Mouse (Mus musculus): Measurements from ENCODE around the gene A1cf. TPM values are rescaled to one million over a fixed set of nuclear protein-coding genes. Genes with fewer than 3 reads are reported as not detected.

Gene A1cf
- 0.05 and 0.58 TPM in 2 replicates for polyA plus RNA-seq (2016; fragmentation: Nextera tagmentation; extraction: Ambion mirVana)

- Histone ChIP-seq H3K9ac (no peak within 1 kb of the TSS), H3K36me3 (no peaks in the 10 kb centered on the region), H3K27ac (ENCODE audit: poor library complexity, severe bottlenecking) (no peak within 1 kb of the TSS), H3K4me1 (replicated peaks) (no peaks in the 10 kb centered on the region), H3K9me3 (replicated peaks) (no peaks in the 10 kb centered on the region), H3K4me3 (no peak within 1 kb of the TSS), H3K4me2 (no peak within 1 kb of the TSS), H3K27me3 (replicated peaks) (no peaks in the 10 kb centered on the region)
- no peak for ATAC-seq (ENCODE audit: insufficient number of reproducible peaks, low FRiP score)
- WGBS = 82% methylated on average over 7 of the region's 7 CpGs
Measured at GRCm38 (mm10) chr19:31868521-31868920, at the start of gene A1cf. Gene A1cf (plus strand): TSS chr19:31868764.

- H3K9ac ChIP-seq = no peak overlapping the region
- H3K4me2 ChIP-seq = no peak overlapping the region
- H3K27me3 ChIP-seq (replicated peaks) = no peaks in the 10 kb centered on the region
- H3K4me1 ChIP-seq (replicated peaks) = no peaks in the 10 kb centered on the region
- WGBS = 84% methylated on average over 5 of the region's 5 CpGs
- H3K9me3 ChIP-seq (replicated peaks) = no peaks in the 10 kb centered on the region
- H3K4me3 ChIP-seq = no peak overlapping the region
- ATAC-seq (ENCODE audit: insufficient number of reproducible peaks, low FRiP score) = no peak
- no peak overlapping the region for H3K27ac ChIP-seq (ENCODE audit: poor library complexity, severe bottlenecking)
- no peaks in the 10 kb centered on the region for H3K36me3 ChIP-seq
Measured at GRCm38 (mm10) chr19:31834250-31834649, 34.3 kb upstream of the A1cf start.

GRCm38 (mm10) chr19:31861909-31862308 is 6.7 kb upstream of the A1cf start:
- 57% methylated on average over 3 of the region's 3 CpGs for WGBS
- H3K27me3 ChIP-seq (replicated peaks) = no peaks in the 10 kb centered on the region
- ATAC-seq (ENCODE audit: insufficient number of reproducible peaks, low FRiP score) = no peak
- H3K9ac ChIP-seq = no peak overlapping the region
- H3K9me3 ChIP-seq (replicated peaks) = no peaks in the 10 kb centered on the region
- no peaks in the 10 kb centered on the region for H3K4me1 ChIP-seq (replicated peaks)
- no peak overlapping the region for H3K27ac ChIP-seq (ENCODE audit: poor library complexity, severe bottlenecking)
- no peaks in the 10 kb centered on the region for H3K36me3 ChIP-seq
- no peak overlapping the region for H3K4me2 ChIP-seq
- H3K4me3 ChIP-seq = no peak overlapping the region

- Histone ChIP-seq H3K4me2 (no peak overlapping the region), H3K27me3 (replicated peaks) (no peaks in the 10 kb centered on the region), H3K4me3 (no peak overlapping the region), H3K27ac (ENCODE audit: poor library complexity, severe bottlenecking) (no peak overlapping the region), H3K4me1 (replicated peaks) (no peaks in the 10 kb centered on the region), H3K9ac (no peak overlapping the region), H3K9me3 (replicated peaks) (no peaks in the 10 kb centered on the region), H3K36me3 (no peaks in the 10 kb centered on the region)
- WGBS = 75% methylated on average over 6 of the region's 6 CpGs
- no peak for ATAC-seq (ENCODE audit: insufficient number of reproducible peaks, low FRiP score)
Measured at GRCm38 (mm10) chr19:31862512-31863249, 5.9 kb upstream of the A1cf start.

- Histone ChIP-seq H3K9me3 (replicated peaks) (no peaks in the 10 kb centered on the region), H3K36me3 (no peaks in the 10 kb centered on the region), H3K4me3 (no peak overlapping the region), H3K4me1 (replicated peaks) (no peaks in the 10 kb centered on the region), H3K9ac (no peak overlapping the region), H3K27ac (ENCODE audit: poor library complexity, severe bottlenecking) (no peak overlapping the region), H3K27me3 (replicated peaks) (no peaks in the 10 kb centered on the region), H3K4me2 (no peak overlapping the region)
- ATAC-seq (ENCODE audit: insufficient number of reproducible peaks, low FRiP score) = no peak
- WGBS = 77% methylated on average over 4 of the region's 4 CpGs
Measured at GRCm38 (mm10) chr19:31865451-31865850, 3.1 kb upstream of the A1cf start.

- H3K27me3 ChIP-seq (replicated peaks) = no peaks in the 10 kb centered on the region
- no peak for ATAC-seq (ENCODE audit: insufficient number of reproducible peaks, low FRiP score)
Measured at GRCm38 (mm10) chr19:31868076-31868475, 488 bp upstream of the A1cf start.

GRCm38 (mm10) chr19:31868971-31869370 is 407 bp downstream of the A1cf start:
- H3K27ac ChIP-seq (ENCODE audit: poor library complexity, severe bottlenecking) = no peak overlapping the region
- H3K36me3 ChIP-seq = no peaks in the 10 kb centered on the region
- no peak overlapping the region for H3K9ac ChIP-seq
- H3K4me3 ChIP-seq = no peak overlapping the region
- no peak overlapping the region for H3K4me2 ChIP-seq
- no peaks in the 10 kb centered on the region for H3K27me3 ChIP-seq (replicated peaks)
- WGBS = 84% methylated on average over 6 of the region's 6 CpGs
- no peaks in the 10 kb centered on the region for H3K4me1 ChIP-seq (replicated peaks)
- H3K9me3 ChIP-seq (replicated peaks) = no peaks in the 10 kb centered on the region
- ATAC-seq (ENCODE audit: insufficient number of reproducible peaks, low FRiP score) = no peak

More at GRCm38 (mm10) chr19:31868076-31868475, 488 bp upstream of the A1cf start:
- no peak overlapping the region for H3K9ac ChIP-seq
- H3K27ac ChIP-seq (ENCODE audit: poor library complexity, severe bottlenecking) = no peak overlapping the region
- 69% methylated on average over 4 of the region's 4 CpGs for WGBS
- H3K36me3 ChIP-seq = no peaks in the 10 kb centered on the region
- H3K4me3 ChIP-seq = no peak overlapping the region
- no peaks in the 10 kb centered on the region for H3K9me3 ChIP-seq (replicated peaks)
- no peak overlapping the region for H3K4me2 ChIP-seq
- H3K4me1 ChIP-seq (replicated peaks) = no peaks in the 10 kb centered on the region

GRCm38 (mm10) chr19:31871377-31871776 is 2.8 kb downstream of the A1cf start:
- WGBS = 58% methylated on average over 2 of the region's 2 CpGs
- Histone ChIP-seq H3K27ac (ENCODE audit: poor library complexity, severe bottlenecking) (no peak overlapping the region), H3K36me3 (no peaks in the 10 kb centered on the region), H3K4me3 (no peak overlapping the region), H3K4me2 (no peak overlapping the region), H3K9ac (no peak overlapping the region), H3K9me3 (replicated peaks) (peaks cover 3% of the 10 kb centered on the region; the same call in 1 of the 2 replicates), H3K4me1 (replicated peaks) (no peaks in the 10 kb centered on the region), H3K27me3 (replicated peaks) (no peaks in the 10 kb centered on the region)
- no peak for ATAC-seq (ENCODE audit: insufficient number of reproducible peaks, low FRiP score)

GRCm38 (mm10) chr19:31877968-31878367 is 9.4 kb downstream of the A1cf start:
- H3K4me3 ChIP-seq = no peak overlapping the region
- 56% methylated on average over 4 of the region's 4 CpGs for WGBS
- no peak for ATAC-seq (ENCODE audit: insufficient number of reproducible peaks, low FRiP score)

GRCm38 (mm10) chr19:31884594-31884993 is 16.0 kb downstream of the A1cf start:
- Histone ChIP-seq H3K27ac (ENCODE audit: poor library complexity, severe bottlenecking) (no peak overlapping the region), H3K9me3 (replicated peaks) (no peaks in the 10 kb centered on the region), H3K9ac (no peak overlapping the region), H3K27me3 (replicated peaks) (no peaks in the 10 kb centered on the region), H3K4me2 (no peak overlapping the region), H3K4me1 (replicated peaks) (no peaks in the 10 kb centered on the region), H3K4me3 (no peak overlapping the region), H3K36me3 (no peaks in the 10 kb centered on the region)
- 69% methylated on average over 4 of the region's 4 CpGs for WGBS
- no peak for ATAC-seq (ENCODE audit: insufficient number of reproducible peaks, low FRiP score)

More at GRCm38 (mm10) chr19:31877968-31878367, 9.4 kb downstream of the A1cf start:
- H3K36me3 ChIP-seq = no peaks in the 10 kb centered on the region
- no peaks in the 10 kb centered on the region for H3K4me1 ChIP-seq (replicated peaks)
- no peak overlapping the region for H3K9ac ChIP-seq
- no peak overlapping the region for H3K4me2 ChIP-seq
- no peaks in the 10 kb centered on the region for H3K27me3 ChIP-seq (replicated peaks)
- H3K9me3 ChIP-seq (replicated peaks) = peaks cover 3% of the 10 kb centered on the region; the same call in 1 of the 2 replicates
- no peak overlapping the region for H3K27ac ChIP-seq (ENCODE audit: poor library complexity, severe bottlenecking)

- Histone ChIP-seq H3K27me3 (replicated peaks) (no peaks in the 10 kb centered on the region), H3K9ac (no peak overlapping the region), H3K36me3 (no peaks in the 10 kb centered on the region), H3K27ac (ENCODE audit: poor library complexity, severe bottlenecking) (no peak overlapping the region), H3K4me2 (no peak overlapping the region), H3K4me1 (replicated peaks) (no peaks in the 10 kb centered on the region), H3K4me3 (no peak overlapping the region), H3K9me3 (replicated peaks) (no peaks in the 10 kb centered on the region)
- ATAC-seq (ENCODE audit: insufficient number of reproducible peaks, low FRiP score) = no peak
- WGBS = 83% methylated on average over 2 of the region's 2 CpGs
Measured at GRCm38 (mm10) chr19:31887275-31887674, 18.7 kb downstream of the A1cf start.

- no peak for ATAC-seq (ENCODE audit: insufficient number of reproducible peaks, low FRiP score)
- WGBS = 59% methylated on average over 4 of the region's 4 CpGs
- H3K27ac ChIP-seq (ENCODE audit: poor library complexity, severe bottlenecking) = no peak overlapping the region
Measured at GRCm38 (mm10) chr19:31889988-31890387, 21.4 kb downstream of the A1cf start.

More at GRCm38 (mm10) chr19:31889988-31890387, 21.4 kb downstream of the A1cf start:
- Histone ChIP-seq H3K36me3 (no peaks in the 10 kb centered on the region), H3K4me1 (replicated peaks) (no peaks in the 10 kb centered on the region), H3K27me3 (replicated peaks) (no peaks in the 10 kb centered on the region), H3K9me3 (replicated peaks) (no peaks in the 10 kb centered on the region), H3K9ac (no peak overlapping the region), H3K4me2 (no peak overlapping the region), H3K4me3 (no peak overlapping the region)

Data from heart, embryonic 12.5 days (tissue).